Mouse (Mus musculus) MEL-GATA-1-ER (cell line): ENCODE measurements around the gene Samsn1.
A peak's percentile ranks its signal among the peaks of the same experiment; 100 is the strongest.

Source experiments
- DNase-seq: peaks from one replicate; pipeline ENCODE4 v3.0.0-alpha.2; 2012; ENCODE audit warnings: low read depth; ENCODE audit errors: extremely low read depth

The Samsn1 gene

DNA sequence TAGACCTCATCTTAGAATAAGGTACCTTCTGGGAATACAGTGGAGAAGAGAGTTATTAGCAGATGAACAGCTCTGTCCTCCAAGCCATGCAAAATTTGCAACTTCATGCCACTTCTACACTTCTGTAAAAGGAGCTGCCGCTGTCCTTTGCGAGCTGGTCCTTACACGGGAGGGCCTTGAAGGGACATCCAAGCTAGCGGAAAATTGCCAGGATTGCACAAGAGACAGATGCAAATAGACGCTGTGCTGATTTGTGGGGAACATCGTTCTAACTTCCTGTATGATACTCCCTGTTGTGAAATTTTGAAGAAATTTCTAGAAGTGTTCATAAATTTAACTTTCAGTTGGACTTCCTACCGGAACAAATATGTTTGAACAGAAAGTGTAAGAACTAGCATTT, 61.0 kb downstream of the Samsn1 start:
- DNase-seq = no peak

- no peak for DNase-seq
These were observed 88.7 kb downstream of the Samsn1 start for GRCm38 (mm10) chr16:75933357-75933756.

DNA sequence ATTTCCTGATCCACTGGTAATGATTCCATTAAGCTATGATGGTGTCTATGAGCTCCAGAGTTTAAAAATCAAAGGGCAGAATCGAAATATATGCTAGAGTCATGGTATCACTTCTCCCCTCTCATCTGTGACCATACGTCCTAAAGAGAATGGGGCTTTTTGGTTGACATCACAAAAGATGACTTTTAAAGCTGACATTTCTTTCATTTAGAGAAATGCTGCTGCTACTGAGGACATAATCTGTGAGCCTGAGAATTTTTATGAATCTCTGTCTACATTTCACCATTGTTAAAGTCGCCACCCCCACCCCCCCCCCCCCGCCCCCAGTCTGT, 91.9 kb downstream of the Samsn1 start:
- DNase-seq = no peak

DNA sequence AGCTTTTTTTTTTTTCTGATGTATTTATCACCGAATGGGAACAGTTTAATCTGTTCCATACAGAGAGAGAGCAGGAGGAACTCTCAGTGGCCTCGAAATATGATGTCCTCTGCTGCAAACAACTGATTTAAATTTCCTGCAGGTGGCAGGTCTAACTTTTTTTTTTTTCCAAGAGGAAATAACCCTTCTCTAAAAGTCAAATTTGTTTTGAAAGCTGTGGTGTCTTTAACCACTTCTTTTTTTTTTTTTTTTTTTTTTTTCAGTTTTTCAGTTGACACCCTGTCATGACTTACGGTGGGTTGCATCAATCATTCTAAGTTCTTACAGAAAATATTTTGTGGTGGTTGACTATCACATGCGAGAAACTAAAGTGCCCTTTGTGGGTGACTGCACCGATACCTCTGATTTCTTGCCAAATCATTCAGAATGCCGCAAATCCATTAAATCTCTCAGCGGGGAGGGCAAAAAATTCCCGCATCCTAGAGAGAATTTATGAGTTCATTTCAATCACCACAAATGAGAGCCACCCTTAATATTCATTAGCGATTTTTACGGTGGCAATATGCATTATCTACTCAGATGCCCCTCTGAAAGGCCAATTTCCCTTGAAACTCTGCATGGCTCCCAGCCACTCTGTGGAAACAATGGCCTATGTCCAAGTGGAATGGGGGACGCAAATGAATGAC, 92.4 kb downstream of the Samsn1 start:
- no peak for DNase-seq

GRCm38 (mm10) chr16:75926511-75926910, 95.6 kb downstream of the Samsn1 start:
- no peak for DNase-seq

GRCm38 (mm10) chr16:75920870-75921269, 101.2 kb downstream of the Samsn1 start:
- no peak for DNase-seq

- DNase-seq = no peak
These were observed 102.8 kb downstream of the Samsn1 start for GRCm38 (mm10) chr16:75919298-75919697.

DNA sequence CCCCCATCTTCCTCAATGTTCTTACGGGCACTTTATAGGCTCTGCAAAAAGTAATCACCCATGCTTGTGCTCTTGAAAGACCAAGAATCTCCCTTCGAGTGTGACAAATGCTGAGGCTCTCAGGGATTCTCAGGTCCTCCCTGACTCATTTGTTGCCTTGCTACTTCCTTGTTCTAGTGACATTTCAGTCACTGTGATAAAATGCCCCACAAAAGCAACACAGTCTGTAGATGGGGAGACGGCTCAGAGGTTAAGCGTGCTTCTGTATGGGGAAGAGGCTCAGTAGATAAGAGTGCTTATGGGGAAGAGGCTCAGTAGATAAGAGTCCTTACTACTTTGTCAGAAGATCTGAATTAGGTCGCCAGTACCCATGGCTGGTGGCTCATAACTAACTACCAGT, 104.4 kb downstream of the Samsn1 start:
- DNase-seq = peak; percentile 90

DNA sequence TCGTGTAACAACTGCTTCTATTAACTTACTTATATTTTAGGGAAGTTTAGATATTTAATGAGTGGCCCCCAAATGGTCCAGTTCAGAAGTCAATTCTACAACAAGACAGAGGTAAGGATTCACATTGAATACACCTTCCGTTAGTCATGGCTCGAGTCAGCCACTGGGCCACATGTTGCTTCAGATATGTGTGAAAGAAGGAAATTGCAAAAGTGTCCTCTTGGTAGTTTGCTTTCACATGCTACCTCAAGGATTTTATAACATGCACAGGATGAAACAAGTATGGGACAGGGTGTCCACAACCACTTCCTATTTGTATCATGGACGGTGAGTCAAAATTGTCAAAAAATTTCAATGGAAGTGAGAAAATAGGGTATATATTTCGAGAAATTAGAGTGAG, 110.0 kb downstream of the Samsn1 start:
- DNase-seq = no peak

GRCm38 (mm10) chr16:75908635-75909494, 113.2 kb downstream of the Samsn1 start:
- DNase-seq = peak; percentile 93

DNA sequence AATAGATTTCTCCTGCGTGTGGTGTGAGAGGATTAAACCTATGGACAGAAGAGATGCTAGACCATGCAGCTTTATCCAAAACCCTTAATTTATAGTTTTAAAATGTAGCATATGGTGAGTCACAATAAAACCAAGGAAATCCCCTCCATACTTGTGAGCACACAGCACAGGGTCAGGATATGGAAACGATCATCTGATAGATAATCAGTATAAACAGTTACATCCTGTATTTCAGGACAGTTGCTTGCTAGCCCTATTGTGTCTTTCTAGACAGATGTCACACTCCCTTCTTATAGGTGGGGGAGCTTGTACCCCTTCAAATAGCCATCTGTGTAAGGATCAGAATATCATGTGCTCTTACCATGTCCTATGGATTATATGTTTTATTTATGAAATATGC, 115.3 kb downstream of the Samsn1 start:
- no peak for DNase-seq

DNA sequence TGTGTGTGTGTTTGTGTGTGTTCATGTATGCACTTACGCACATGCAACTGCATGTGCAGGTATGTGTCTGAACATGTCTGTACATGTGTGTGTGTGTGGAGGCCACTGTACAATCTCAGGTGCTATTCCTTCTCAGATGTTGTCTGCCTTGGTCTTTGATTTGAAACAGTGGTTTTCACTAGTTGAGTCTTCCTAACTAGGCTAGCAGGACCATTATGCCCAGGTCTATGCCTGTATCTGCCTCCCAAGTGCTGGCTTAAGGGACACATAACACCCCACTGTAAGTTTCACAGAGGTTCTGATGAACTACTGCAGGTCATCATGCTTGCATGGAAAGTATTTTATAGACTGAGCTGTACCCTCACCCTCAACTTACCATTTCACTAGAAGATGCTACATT, 115.8 kb downstream of the Samsn1 start:
- no peak for DNase-seq

- no peak for DNase-seq
These were observed 116.8 kb downstream of the Samsn1 start for GRCm38 (mm10) chr16:75905324-75905723.

GRCm38 (mm10) chr16:75904072-75904471, 118.0 kb downstream of the Samsn1 start:
- DNase-seq = no peak

- DNase-seq = no peak
These were observed 119.1 kb downstream of the Samsn1 start for GRCm38 (mm10) chr16:75903028-75903427.

DNA sequence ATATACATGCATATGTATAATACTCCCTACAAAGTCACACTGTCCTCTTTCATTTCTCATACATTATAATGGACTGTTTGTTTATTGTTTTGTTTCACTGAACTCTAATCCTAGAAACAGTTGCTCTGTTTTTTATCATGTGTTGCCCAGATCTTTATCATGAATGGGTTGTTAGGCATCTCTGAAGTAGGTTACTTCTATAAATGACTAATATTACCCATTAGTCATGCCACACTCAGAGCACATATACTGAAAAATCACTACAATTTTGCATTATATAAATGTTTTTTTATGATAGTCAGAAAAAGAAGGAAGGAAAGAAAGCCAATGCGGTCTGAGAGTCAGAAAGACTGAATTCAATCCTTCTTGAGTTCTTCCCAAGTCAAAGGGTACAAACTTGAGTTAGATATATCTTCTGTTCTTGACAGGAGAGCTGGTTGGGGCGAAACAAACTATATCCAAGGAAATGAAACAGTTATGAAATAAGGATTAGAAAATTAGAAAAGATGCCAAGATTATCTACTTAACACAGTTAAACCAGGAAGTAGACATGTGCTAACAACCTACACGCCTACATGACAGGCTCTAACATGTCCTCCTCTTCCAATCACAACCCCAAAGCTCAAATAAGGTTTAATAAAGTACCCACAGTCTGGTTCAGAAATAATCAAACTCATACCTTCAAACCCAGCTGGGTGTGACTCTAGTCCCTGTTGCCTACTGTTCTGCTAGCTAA, 122.0 kb downstream of the Samsn1 start:
- DNase-seq = no peak

- DNase-seq = no peak
These were observed 124.2 kb downstream of the Samsn1 start for GRCm38 (mm10) chr16:75897828-75898367.

GRCm38 (mm10) chr16:75894263-75894901, 127.7 kb downstream of the Samsn1 start:
- no peak for DNase-seq

DNA sequence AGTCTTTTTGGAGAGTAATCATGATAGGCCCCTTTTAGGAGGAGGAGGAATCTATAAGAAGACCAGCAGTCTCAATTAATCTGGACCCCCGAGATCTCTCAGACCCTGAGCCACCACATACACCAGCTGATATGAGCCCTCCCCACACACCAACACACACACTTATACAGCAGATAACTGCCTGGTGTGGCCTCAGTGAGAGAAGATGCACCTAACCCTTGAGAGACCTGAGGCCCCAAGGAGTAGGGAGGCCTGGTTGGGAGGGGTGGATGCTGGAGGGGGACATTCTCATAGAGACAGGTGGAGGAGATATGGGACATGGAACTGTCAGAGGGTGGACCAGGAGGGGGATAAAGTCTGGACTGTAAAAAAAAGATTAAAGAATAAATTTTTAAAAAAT, 128.6 kb downstream of the Samsn1 start:
- no peak for DNase-seq

- no peak for DNase-seq
These were observed 132.9 kb downstream of the Samsn1 start for GRCm38 (mm10) chr16:75889081-75889646.

DNA sequence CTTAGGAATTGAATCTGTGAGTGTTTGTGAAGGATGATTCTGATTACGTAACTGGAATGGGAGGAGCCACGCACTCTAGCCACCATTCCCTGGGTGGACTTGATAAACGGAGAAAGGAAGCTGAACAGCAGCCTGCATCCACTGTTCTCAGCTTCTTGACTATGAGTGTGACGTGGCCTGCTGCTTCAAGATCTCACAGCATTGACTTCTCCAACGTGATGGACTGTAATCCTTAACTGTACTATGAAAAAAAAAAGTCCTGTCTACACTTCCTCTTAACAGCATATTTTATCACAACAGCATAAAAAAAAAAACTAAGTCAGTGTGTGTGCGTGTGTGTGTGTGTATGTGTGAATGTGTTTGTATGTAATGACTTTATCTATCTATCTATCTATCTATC, 134.9 kb downstream of the Samsn1 start:
- peak; percentile 79 for DNase-seq
